Mouse (Mus musculus) left cerebral cortex, adult 2 months (tissue): ENCODE measurements around the gene AI854703. TPM values are rescaled to one million over a fixed set of nuclear protein-coding genes. Genes with fewer than 3 reads are reported as not detected.

ENCODE experiments used
- DNase-seq, 2 experiments: peaks; one replicate each; pipeline ENCODE4 v3.0.0; 2021 to 2022; ENCODE audit warnings: low spot score in 2 of 2, mixed read lengths in 1 of 2; ENCODE audit errors: extremely low spot score in 1 of 2
- H3K27ac ChIP-seq: fragments of 200-600 bp; 2 replicates; pipeline ENCODE4 v1.8.1; 2022
- H3K4me3 ChIP-seq: fragments of 200-600 bp; 2 replicates; pipeline ENCODE4 v1.8.1; 2022
- CTCF ChIP-seq: fragments of 200-600 bp; IDR thresholded peaks from 2 replicates; pipeline ENCODE4 v1.8.1; 2022; ENCODE audit warnings: antibody characterized with exemption, mild to moderate bottlenecking, moderate library complexity
- intact Hi-C: fragments of 180-260 bp; cut with DNase I; formaldehyde crosslinking; loops from one replicate; pipeline ENCODE4 v1.15.1; 2025
- total RNA-seq, 2 experiments: library from RNA; stranded (reverse); gene quantifications; 2 replicates each; pipeline ENCODE4 v1.2.3; 2021

The AI854703 gene
- total RNA-seq, 2 experiments from 2014 or later, result 14.9 to 17.1 TPM

GRCm38 (mm10) chr6:48682271-48682670 lies 55.7 kb downstream of the AI854703 start:
- Histone ChIP-seq H3K27ac (no peak overlapping the region), H3K4me3 (no peak overlapping the region)
- intact Hi-C loops, result no loop called here
- no peak for DNase-seq
- TF ChIP-seq CTCF, result no peak

Other genes starting within 250 kb of the AI854703 start
- gene Krba1, start 231.2 kb upstream of the AI854703 start, total RNA-seq, result 10 to 100 TPM; 52.7 to 53.1 TPM
- 10 to 100 TPM; 22.5 to 23.8 TPM for gene Zfp467, start 180.9 kb upstream of the AI854703 start, total RNA-seq
- gene Sspo, start 178.5 kb upstream of the AI854703 start, total RNA-seq, result 1 to 10 TPM in 1 of 2 experiments, under 1 TPM in 1; 0.56 to 1.5 TPM
- gene Atp6v0e2, start 89.1 kb upstream of the AI854703 start, total RNA-seq, result 100 to 1,000 TPM; 411 to 422 TPM
- 10 to 100 TPM; 35.8 to 36.8 TPM for gene Lrrc61, start 72.0 kb upstream of the AI854703 start, total RNA-seq
- 10 to 100 TPM; 12.3 to 12.8 TPM for gene Rarres2, start 54.0 kb upstream of the AI854703 start, total RNA-seq
- gene Gm45021, start 37.2 kb upstream of the AI854703 start, total RNA-seq, result not detected
- 10 to 100 TPM; 56.5 to 58.0 TPM for gene Repin1, start 32.9 kb upstream of the AI854703 start, total RNA-seq
- gene Gm44965, start 32.8 kb upstream of the AI854703 start, total RNA-seq, result not detected
- gene Zfp775, start 24.7 kb upstream of the AI854703 start, total RNA-seq, result 1 to 10 TPM; 6.3 to 8.3 TPM
- under 1 TPM; 0.77 to 0.81 TPM for gene Gimap8, start 20.5 kb downstream of the AI854703 start, total RNA-seq
- gene Gimap9, start 49.4 kb downstream of the AI854703 start, total RNA-seq, result under 1 TPM; 0.57 to 0.75 TPM
- under 1 TPM in 1 of 2 experiments, not detected in 1; 0.33 TPM for gene Gimap4, start 57.8 kb downstream of the AI854703 start, total RNA-seq
- gene Gimap6, start 81.5 kb downstream of the AI854703 start, total RNA-seq, result 1 to 10 TPM; 4.9 to 5.1 TPM
- gene Gm28053, start 91.8 kb downstream of the AI854703 start, total RNA-seq, result 1 to 10 TPM in 1 of 2 experiments, not detected in 1; 1.9 TPM
- not detected for gene Gimap7, start 91.9 kb downstream of the AI854703 start, total RNA-seq
- gene Gimap1, start 112.3 kb downstream of the AI854703 start, total RNA-seq, result 1 to 10 TPM; 1.5 to 3.9 TPM
- 1 to 10 TPM in 1 of 2 experiments, under 1 TPM in 1; 0.81 to 2.1 TPM for gene Gimap5, start 119.4 kb downstream of the AI854703 start, total RNA-seq
- not detected for gene Gimap3, start 144.1 kb downstream of the AI854703 start, total RNA-seq
- 10 to 100 TPM; 27.9 to 34.0 TPM for gene Tmem176a, start 214.2 kb downstream of the AI854703 start, total RNA-seq
- 10 to 100 TPM; 50.5 to 51.6 TPM for gene Tmem176b, start 214.7 kb downstream of the AI854703 start, total RNA-seq
- not detected for gene Aoc1, start 246.1 kb downstream of the AI854703 start, total RNA-seq